Mouse (Mus musculus): ENCODE measurements around the gene Jdp2. TPM values are rescaled to one million over a fixed set of nuclear protein-coding genes. Genes with fewer than 3 reads are reported as not detected.
"Not testable (repeated sequence)": the region's sequence is repeated elsewhere in the genome, so short reads cannot be mapped to it uniquely, and the experiment has no call there.

Jdp2 gene
- polyA plus RNA-seq, 1 experiment from 2014 or later, result 0.66 TPM

DNA sequence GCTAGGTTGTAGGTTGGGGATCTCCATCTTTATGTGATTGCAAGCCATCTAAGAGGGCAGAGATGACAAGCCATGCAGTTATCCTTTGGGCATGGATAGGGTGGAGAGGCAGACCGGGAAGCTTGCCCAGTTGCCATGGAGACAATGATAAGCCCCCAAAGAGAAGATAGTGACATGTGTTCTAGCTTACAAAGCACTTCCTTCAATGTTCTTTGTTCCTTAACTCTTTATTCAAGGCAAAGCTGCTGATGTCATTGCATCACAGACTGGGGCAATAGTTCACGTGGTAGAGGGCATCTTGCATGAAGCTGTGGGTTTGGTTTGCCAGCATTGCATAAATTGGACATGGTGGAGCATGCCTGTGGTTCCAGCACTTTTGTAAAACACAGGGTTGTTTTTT, 60.5 kb downstream of the Jdp2 start:
- H3K4me2 ChIP-seq (replicated peaks; ENCODE audit: low read depth, low read length), result no peak overlapping the region
- no peak for ATAC-seq (ENCODE audit: low FRiP score, low TSS enrichment)
- H3K4me1 ChIP-seq (ENCODE audit: control insufficient read depth, insufficient read depth, low read length), result no peaks in the 10 kb centered on the region
- H3K9me3 ChIP-seq (ENCODE audit: control insufficient read depth, low read length), result no peaks in the 10 kb centered on the region
- 79% methylated on average over 2 of the region's 2 CpGs for WGBS
- no peak overlapping the region for H3K4me3 ChIP-seq (ENCODE audit: low read length)
- no peaks in the 10 kb centered on the region for H3K27me3 ChIP-seq (ENCODE audit: control insufficient read depth, insufficient read depth, low read length)
- no peaks in the 10 kb centered on the region for H3K36me3 ChIP-seq (ENCODE audit: control insufficient read depth, insufficient read depth, low read length)
- no peak overlapping the region for H3K9ac ChIP-seq (ENCODE audit: low read depth, low read length)
- H3K27ac ChIP-seq (ENCODE audit: low read depth, low read length), result no peak overlapping the region

GRCm38 (mm10) chr12:85660855-85661254, 62.0 kb downstream of the Jdp2 start:
- H3K27me3 ChIP-seq (ENCODE audit: control insufficient read depth, insufficient read depth, low read length), result no peaks in the 10 kb centered on the region
- WGBS, result 91% methylated on average over 12 of the region's 12 CpGs
- ATAC-seq (ENCODE audit: low FRiP score, low TSS enrichment), result no peak

DNA sequence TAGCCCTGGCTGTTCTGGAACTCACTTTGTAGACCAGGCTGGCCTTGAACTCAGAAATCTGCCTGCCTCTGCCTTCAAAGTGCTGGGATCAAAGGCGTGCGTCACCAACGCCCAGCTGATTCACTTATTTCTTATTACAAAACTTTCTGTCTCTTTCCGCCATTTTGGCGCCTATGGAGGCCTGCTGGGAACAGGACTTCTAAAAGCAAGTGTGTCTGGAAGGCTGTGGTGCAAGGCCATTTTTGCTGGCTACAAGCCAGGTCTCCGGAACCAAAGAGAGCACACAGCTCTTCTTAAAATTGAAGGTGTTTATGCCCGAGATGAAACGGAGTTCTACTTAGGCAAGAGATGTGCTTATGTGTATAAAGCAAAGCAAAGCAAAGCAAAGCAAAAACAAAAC, 63.4 kb downstream of the Jdp2 start:
- not testable (repeated sequence) for H3K9me3 ChIP-seq (ENCODE audit: control insufficient read depth, low read length); H3K27me3 ChIP-seq (ENCODE audit: control insufficient read depth, insufficient read depth, low read length); H3K4me1 ChIP-seq (ENCODE audit: control insufficient read depth, insufficient read depth, low read length); H3K36me3 ChIP-seq (ENCODE audit: control insufficient read depth, insufficient read depth, low read length); ATAC-seq (ENCODE audit: low FRiP score, low TSS enrichment); H3K27ac ChIP-seq (ENCODE audit: low read depth, low read length); H3K4me2 ChIP-seq (replicated peaks; ENCODE audit: low read depth, low read length); H3K9ac ChIP-seq (ENCODE audit: low read depth, low read length); H3K4me3 ChIP-seq (ENCODE audit: low read length)
- 88% methylated on average over 8 of the region's 8 CpGs for WGBS

More at GRCm38 (mm10) chr12:85660855-85661254, 62.0 kb downstream of the Jdp2 start:
- Histone ChIP-seq H3K36me3 (ENCODE audit: control insufficient read depth, insufficient read depth, low read length) (no peaks in the 10 kb centered on the region), H3K4me2 (replicated peaks; ENCODE audit: low read depth, low read length) (no peak overlapping the region), H3K9me3 (ENCODE audit: control insufficient read depth, low read length) (no peaks in the 10 kb centered on the region), H3K4me3 (ENCODE audit: low read length) (no peak overlapping the region), H3K4me1 (ENCODE audit: control insufficient read depth, insufficient read depth, low read length) (no peaks in the 10 kb centered on the region), H3K27ac (ENCODE audit: low read depth, low read length) (no peak overlapping the region), H3K9ac (ENCODE audit: low read depth, low read length) (no peak overlapping the region)

DNA sequence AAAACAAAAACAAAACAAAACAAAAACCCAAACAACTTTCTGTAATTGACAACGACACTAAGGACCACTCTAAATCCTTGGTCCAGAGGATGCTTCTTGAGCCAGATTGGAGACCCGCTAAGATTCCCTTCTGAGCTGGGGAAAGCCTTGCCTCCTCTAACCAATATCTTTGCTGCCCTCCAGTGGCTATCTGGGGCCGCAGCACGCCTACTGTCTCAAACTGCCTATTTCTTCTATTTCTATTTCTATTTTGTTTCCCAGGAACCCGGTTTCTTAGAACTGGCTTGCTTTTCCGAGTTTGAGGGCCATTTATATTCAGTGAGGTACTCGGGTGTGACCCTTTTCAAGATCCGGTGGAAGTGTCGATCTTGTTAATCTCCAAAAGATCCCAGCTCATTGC, 64.1 kb downstream of the Jdp2 start:
- Histone ChIP-seq H3K4me3 (ENCODE audit: low read length) (no peak overlapping the region), H3K4me2 (replicated peaks; ENCODE audit: low read depth, low read length) (no peak overlapping the region), H3K27me3 (ENCODE audit: control insufficient read depth, insufficient read depth, low read length) (no peaks in the 10 kb centered on the region), H3K4me1 (ENCODE audit: control insufficient read depth, insufficient read depth, low read length) (no peaks in the 10 kb centered on the region), H3K27ac (ENCODE audit: low read depth, low read length) (no peak overlapping the region), H3K9ac (ENCODE audit: low read depth, low read length) (no peak overlapping the region), H3K36me3 (ENCODE audit: control insufficient read depth, insufficient read depth, low read length) (no peaks in the 10 kb centered on the region), H3K9me3 (ENCODE audit: control insufficient read depth, low read length) (no peaks in the 10 kb centered on the region)
- ATAC-seq (ENCODE audit: low FRiP score, low TSS enrichment), result peak; percentile 71; the same call in 1 of the 2 replicates
- WGBS, result 13% methylated on average over 9 of the region's 9 CpGs

- Histone ChIP-seq H3K36me3 (ENCODE audit: control insufficient read depth, insufficient read depth, low read length) (no peaks in the 10 kb centered on the region), H3K4me2 (replicated peaks; ENCODE audit: low read depth, low read length) (no peak overlapping the region), H3K4me3 (ENCODE audit: low read length) (no peak overlapping the region), H3K9me3 (ENCODE audit: control insufficient read depth, low read length) (no peaks in the 10 kb centered on the region), H3K9ac (ENCODE audit: low read depth, low read length) (no peak overlapping the region), H3K27me3 (ENCODE audit: control insufficient read depth, insufficient read depth, low read length) (no peaks in the 10 kb centered on the region), H3K4me1 (ENCODE audit: control insufficient read depth, insufficient read depth, low read length) (no peaks in the 10 kb centered on the region), H3K27ac (ENCODE audit: low read depth, low read length) (no peak overlapping the region)
- 84% methylated on average over 8 of the region's 8 CpGs for WGBS
- ATAC-seq (ENCODE audit: low FRiP score, low TSS enrichment), result no peak
Observed at GRCm38 (mm10) chr12:85666112-85666511, 67.3 kb downstream of the Jdp2 start.

DNA sequence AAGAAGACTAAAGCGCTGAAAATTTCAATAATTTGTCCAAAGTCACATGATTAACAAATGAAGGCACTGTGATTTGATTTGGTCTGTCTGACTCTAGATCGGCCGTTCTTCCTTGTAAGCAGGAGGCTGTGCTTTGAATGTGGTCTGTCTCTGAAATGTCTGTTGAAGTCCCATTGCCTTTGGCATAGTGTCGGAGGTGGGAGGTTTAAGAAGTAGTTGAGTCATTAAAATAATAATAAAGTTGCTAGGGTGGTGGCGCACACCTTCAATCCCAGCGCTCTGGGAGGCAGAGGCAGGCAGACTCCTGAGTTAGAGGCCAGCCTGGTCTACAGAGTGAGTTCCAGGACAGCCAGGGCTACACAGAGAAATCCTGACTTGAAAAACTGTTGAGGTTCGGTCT, 68.2 kb downstream of the Jdp2 start:
- H3K27me3 ChIP-seq (ENCODE audit: control insufficient read depth, insufficient read depth, low read length), result no peaks in the 10 kb centered on the region
- no peaks in the 10 kb centered on the region for H3K4me1 ChIP-seq (ENCODE audit: control insufficient read depth, insufficient read depth, low read length)
- WGBS, result 92% methylated on average over 7 of the region's 7 CpGs
- ATAC-seq (ENCODE audit: low FRiP score, low TSS enrichment), result no peak
- no peak overlapping the region for H3K4me3 ChIP-seq (ENCODE audit: low read length)
- no peak overlapping the region for H3K27ac ChIP-seq (ENCODE audit: low read depth, low read length)
- H3K9ac ChIP-seq (ENCODE audit: low read depth, low read length), result no peak overlapping the region
- H3K36me3 ChIP-seq (ENCODE audit: control insufficient read depth, insufficient read depth, low read length), result no peaks in the 10 kb centered on the region
- no peaks in the 10 kb centered on the region for H3K9me3 ChIP-seq (ENCODE audit: control insufficient read depth, low read length)
- H3K4me2 ChIP-seq (replicated peaks; ENCODE audit: low read depth, low read length), result no peak overlapping the region

DNA sequence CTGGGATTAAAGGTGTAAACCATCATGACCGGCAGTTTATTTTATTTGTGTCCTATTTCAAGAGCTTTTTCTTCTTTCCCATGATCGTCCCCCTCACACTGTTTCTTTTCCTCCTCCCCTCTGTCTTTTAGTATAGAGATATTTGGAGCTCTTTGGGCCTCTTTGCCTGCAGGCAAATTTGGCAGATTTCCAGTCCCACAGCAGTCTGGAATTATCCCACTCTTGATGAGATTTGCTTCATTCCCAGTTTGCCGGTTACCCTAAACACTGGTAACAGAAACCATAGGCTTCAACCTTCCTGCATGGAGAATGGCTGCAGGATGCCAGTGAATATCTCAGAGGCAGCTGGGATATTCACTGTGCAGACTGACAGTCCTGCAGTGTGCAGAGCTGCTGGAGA, 69.9 kb downstream of the Jdp2 start:
- Histone ChIP-seq H3K9ac (ENCODE audit: low read depth, low read length) (no peak overlapping the region), H3K4me2 (replicated peaks; ENCODE audit: low read depth, low read length) (no peak overlapping the region), H3K36me3 (ENCODE audit: control insufficient read depth, insufficient read depth, low read length) (no peaks in the 10 kb centered on the region), H3K27ac (ENCODE audit: low read depth, low read length) (no peak overlapping the region), H3K9me3 (ENCODE audit: control insufficient read depth, low read length) (no peaks in the 10 kb centered on the region), H3K4me1 (ENCODE audit: control insufficient read depth, insufficient read depth, low read length) (no peaks in the 10 kb centered on the region), H3K27me3 (ENCODE audit: control insufficient read depth, insufficient read depth, low read length) (no peaks in the 10 kb centered on the region), H3K4me3 (ENCODE audit: low read length) (no peak overlapping the region)
- WGBS, result 52% methylated on average over 3 of the region's 3 CpGs
- no peak for ATAC-seq (ENCODE audit: low FRiP score, low TSS enrichment)

DNA sequence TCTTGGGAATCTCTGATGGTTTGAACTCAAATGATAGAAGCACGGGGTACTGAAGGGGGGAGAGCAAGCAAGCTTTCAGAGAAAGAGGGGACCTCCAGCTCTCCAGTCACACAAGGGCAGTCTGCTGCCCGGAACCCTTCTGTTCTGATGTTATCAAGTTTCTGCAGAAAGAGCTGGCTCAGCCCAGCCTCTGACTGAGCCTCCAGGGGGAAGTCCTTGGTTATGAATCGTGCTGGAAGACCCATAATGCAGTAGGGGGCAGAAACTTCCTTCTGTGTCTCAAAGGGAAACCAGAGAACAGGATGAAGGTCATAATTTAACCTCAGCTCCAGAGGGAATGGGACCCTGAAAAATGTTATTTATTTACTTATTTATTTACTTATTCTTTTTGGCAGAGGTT, 71.3 kb downstream of the Jdp2 start:
- Histone ChIP-seq H3K4me3 (ENCODE audit: low read length) (no peak overlapping the region), H3K9ac (ENCODE audit: low read depth, low read length) (no peak overlapping the region), H3K27me3 (ENCODE audit: control insufficient read depth, insufficient read depth, low read length) (no peaks in the 10 kb centered on the region), H3K4me1 (ENCODE audit: control insufficient read depth, insufficient read depth, low read length) (no peaks in the 10 kb centered on the region), H3K27ac (ENCODE audit: low read depth, low read length) (no peak overlapping the region), H3K36me3 (ENCODE audit: control insufficient read depth, insufficient read depth, low read length) (no peaks in the 10 kb centered on the region), H3K4me2 (replicated peaks; ENCODE audit: low read depth, low read length) (no peak overlapping the region), H3K9me3 (ENCODE audit: control insufficient read depth, low read length) (no peaks in the 10 kb centered on the region)
- 42% methylated on average over 3 of the region's 3 CpGs for WGBS
- ATAC-seq (ENCODE audit: low FRiP score, low TSS enrichment), result no peak

- no peak overlapping the region for H3K4me3 ChIP-seq (ENCODE audit: low read length)
- no peak overlapping the region for H3K4me2 ChIP-seq (replicated peaks; ENCODE audit: low read depth, low read length)
- no peak overlapping the region for H3K9ac ChIP-seq (ENCODE audit: low read depth, low read length)
- no peaks in the 10 kb centered on the region for H3K9me3 ChIP-seq (ENCODE audit: control insufficient read depth, low read length)
- no peaks in the 10 kb centered on the region for H3K36me3 ChIP-seq (ENCODE audit: control insufficient read depth, insufficient read depth, low read length)
- no peak for ATAC-seq (ENCODE audit: low FRiP score, low TSS enrichment)
- H3K4me1 ChIP-seq (ENCODE audit: control insufficient read depth, insufficient read depth, low read length), result no peaks in the 10 kb centered on the region
- H3K27me3 ChIP-seq (ENCODE audit: control insufficient read depth, insufficient read depth, low read length), result no peaks in the 10 kb centered on the region
- no peak overlapping the region for H3K27ac ChIP-seq (ENCODE audit: low read depth, low read length)
- WGBS, result 87% methylated on average over 8 of the region's 8 CpGs
Observed at GRCm38 (mm10) chr12:85673914-85674313, 75.1 kb downstream of the Jdp2 start.

GRCm38 (mm10) chr12:85679117-85679516, 80.3 kb downstream of the Jdp2 start:
- no peaks in the 10 kb centered on the region for H3K27me3 ChIP-seq (ENCODE audit: control insufficient read depth, insufficient read depth, low read length)
- no peak overlapping the region for H3K4me2 ChIP-seq (replicated peaks; ENCODE audit: low read depth, low read length)
- no peaks in the 10 kb centered on the region for H3K36me3 ChIP-seq (ENCODE audit: control insufficient read depth, insufficient read depth, low read length)
- no peak overlapping the region for H3K4me3 ChIP-seq (ENCODE audit: low read length)
- no peaks in the 10 kb centered on the region for H3K9me3 ChIP-seq (ENCODE audit: control insufficient read depth, low read length)
- no peaks in the 10 kb centered on the region for H3K4me1 ChIP-seq (ENCODE audit: control insufficient read depth, insufficient read depth, low read length)
- no peak for ATAC-seq (ENCODE audit: low FRiP score, low TSS enrichment)
- H3K27ac ChIP-seq (ENCODE audit: low read depth, low read length), result no peak overlapping the region
- WGBS, result 77% methylated on average over 5 of the region's 5 CpGs
- H3K9ac ChIP-seq (ENCODE audit: low read depth, low read length), result no peak overlapping the region
